Mouse (Mus musculus): ENCODE data around the gene Mns1. TPM values are rescaled to one million over a fixed set of nuclear protein-coding genes. Genes with fewer than 3 reads are reported as not detected.

Mns1 gene
- total RNA-seq, 2 experiments from 2014 or later = 0.09 to 0.16 TPM

GRCm38 (mm10) chr9:72468616-72469015 is 30.8 kb downstream of the Mns1 start:
- DNase-seq (ENCODE audit: low spot score) = no peak

- DNase-seq (ENCODE audit: low spot score) = peak; percentile 62
These were observed 32.0 kb downstream of the Mns1 start for GRCm38 (mm10) chr9:72469851-72470250.

- DNase-seq (ENCODE audit: low spot score) = no peak
These were observed 37.7 kb downstream of the Mns1 start for GRCm38 (mm10) chr9:72475511-72475910.

- DNase-seq (ENCODE audit: low spot score) = no peak
These were observed 39.5 kb downstream of the Mns1 start for GRCm38 (mm10) chr9:72477306-72477705.

GRCm38 (mm10) chr9:72479276-72479675 is 41.5 kb downstream of the Mns1 start:
- DNase-seq (ENCODE audit: low spot score) = no peak

- DNase-seq (ENCODE audit: low spot score) = no peak
These were observed 50.7 kb downstream of the Mns1 start for GRCm38 (mm10) chr9:72488523-72488922.

GRCm38 (mm10) chr9:72489131-72489530 is 51.3 kb downstream of the Mns1 start:
- no peak for DNase-seq (ENCODE audit: low spot score)

GRCm38 (mm10) chr9:72491559-72492193 is 53.9 kb downstream of the Mns1 start:
- peak; percentile 92 for DNase-seq (ENCODE audit: low spot score)

- no peak for DNase-seq (ENCODE audit: low spot score)
These were observed 54.4 kb downstream of the Mns1 start, which contains the start of gene Tex9 for GRCm38 (mm10) chr9:72492194-72492565. TSS of gene Tex9 (minus strand) at chr9:72492212.

- DNase-seq (ENCODE audit: low spot score) = no peak
These were observed 55.7 kb downstream of the Mns1 start for GRCm38 (mm10) chr9:72493465-72493864.

- DNase-seq (ENCODE audit: low spot score) = no peak
These were observed 56.3 kb downstream of the Mns1 start for GRCm38 (mm10) chr9:72493984-72494685.

GRCm38 (mm10) chr9:72496691-72497090 is 58.9 kb downstream of the Mns1 start:
- DNase-seq (ENCODE audit: low spot score) = no peak

- DNase-seq (ENCODE audit: low spot score) = no peak
These were observed 59.4 kb downstream of the Mns1 start for GRCm38 (mm10) chr9:72497171-72497570.

Small RNA genes within 50 kb of the gene (microRNA-seq; reads per million reads assigned to microRNA genes)
- not detected for gene Gm28010

Other genes with a start within 250 kb of the Mns1 start
- gene Zfp280d, start 163.2 kb upstream of the Mns1 start, total RNA-seq (2021) = 10 to 100 TPM; 15.2 to 16.6 TPM
- 1 to 10 TPM; 1.2 to 1.5 TPM for gene Tex9, start 54.2 kb downstream of the Mns1 start, total RNA-seq (2021)
- gene Rfx7, start 94.2 kb downstream of the Mns1 start, total RNA-seq (2021) = 10 to 100 TPM; 17.8 to 20.8 TPM
- 100 to 1,000 TPM; 266 to 284 TPM for gene Nedd4, start 224.3 kb downstream of the Mns1 start, total RNA-seq (2021)